Mouse (Mus musculus) stomach, embryonic 15.5 days (tissue): ENCODE data around the gene Haus4. TPM values are rescaled to one million over a fixed set of nuclear protein-coding genes. Genes with fewer than 3 reads are reported as not detected.

Experiments
- polyA plus RNA-seq: library from polyadenylated mRNA; unstranded; fragments of >200 nt; fragmentation: Nextera tagmentation; extraction: Ambion mirVana; gene quantifications from 2 replicates; pipeline ENCODE4 v1.2.1, GENCODE M21; 2015

Haus4 gene
- polyA plus RNA-seq, 1 experiment from 2014 or later: 48.3 TPM

Other genes starting within 250 kb of the Haus4 start
- 38.1 and 44.6 TPM in 2 replicates for gene Oxa1l, start 193.8 kb downstream of the Haus4 start, polyA plus RNA-seq
- gene Slc7a7, start 136.8 kb downstream of the Haus4 start, polyA plus RNA-seq: 17.0 and 19.9 TPM in 2 replicates
- gene Mrpl52, start 127.7 kb downstream of the Haus4 start, polyA plus RNA-seq: 273 and 275 TPM in 2 replicates
- gene Mmp14, start 123.0 kb downstream of the Haus4 start, polyA plus RNA-seq: 126 and 139 TPM in 2 replicates
- gene Lrp10, start 90.5 kb downstream of the Haus4 start, polyA plus RNA-seq: 49.6 and 51.9 TPM in 2 replicates
- gene Rem2, start 78.5 kb downstream of the Haus4 start, polyA plus RNA-seq: 1.6 and 2.3 TPM in 2 replicates
- gene Prmt5, start 37.1 kb downstream of the Haus4 start, polyA plus RNA-seq: 66.6 and 71.7 TPM in 2 replicates
- 30.8 and 32.0 TPM in 2 replicates for gene Ajuba, start 22.9 kb upstream of the Haus4 start, polyA plus RNA-seq
- 6.7 and 8.3 TPM in 2 replicates for gene 4931414P19Rik, start 51.4 kb upstream of the Haus4 start, polyA plus RNA-seq
- gene Psmb5, start 63.4 kb upstream of the Haus4 start, polyA plus RNA-seq: 370 and 382 TPM in 2 replicates
- 0.03 TPM in 2 replicates for gene Psmb11, start 66.8 kb upstream of the Haus4 start, polyA plus RNA-seq
- not detected in 2 replicates for gene Gm17606, start 86.3 kb upstream of the Haus4 start, polyA plus RNA-seq
- 3.7 and 4.5 TPM in 2 replicates for gene Cdh24, start 86.7 kb upstream of the Haus4 start, polyA plus RNA-seq
- gene 1700123O20Rik, start 131.6 kb upstream of the Haus4 start, polyA plus RNA-seq: 79.3 and 84.8 TPM in 2 replicates
- gene Acin1, start 132.3 kb upstream of the Haus4 start, polyA plus RNA-seq: 111 and 116 TPM in 2 replicates
- gene Gm29776, start 144.2 kb upstream of the Haus4 start, polyA plus RNA-seq: 0.05 and 0.15 TPM in 2 replicates
- gene Cebpe, start 157.6 kb upstream of the Haus4 start, polyA plus RNA-seq: 1.3 and 1.5 TPM in 2 replicates
- 8.1 and 12.8 TPM in 2 replicates for gene Slc7a8, start 227.3 kb upstream of the Haus4 start, polyA plus RNA-seq